Mouse (Mus musculus) heart, postnatal 0 days (tissue): Measurements from ENCODE around the gene Gbf1.

Experiments used
- CTCF ChIP-seq: IDR thresholded peaks from 2 replicates; pipeline ENCODE4 v1.5.1; 2016; ENCODE audit warnings: antibody characterized with exemption, control low read depth, low read depth
- EP300 ChIP-seq: IDR thresholded peaks from 2 replicates; pipeline ENCODE4 v1.6.1; 2016; ENCODE audit warnings: antibody characterized with exemption, low read depth

DNA sequence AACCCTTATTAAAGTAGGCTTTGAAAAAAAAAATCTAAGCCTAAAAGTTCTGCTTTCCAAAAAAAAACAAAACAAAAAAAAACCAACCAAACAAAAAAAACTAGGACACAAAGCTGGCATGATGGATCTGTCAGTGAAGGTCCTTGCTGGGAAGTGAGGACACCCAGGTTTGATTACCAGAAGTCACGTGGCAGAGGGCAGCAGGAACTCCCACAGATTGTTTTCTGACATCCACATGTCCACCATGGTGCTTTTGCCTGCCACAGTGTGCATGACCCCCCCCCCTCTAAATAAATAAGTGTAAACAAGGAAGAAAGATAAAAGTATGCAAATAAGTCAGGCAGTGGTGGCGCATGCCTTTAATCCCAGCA lies 48.1 kb upstream of the Gbf1 start:
- TF ChIP-seq CTCF (no peak), EP300 (no peak)
